Mouse (Mus musculus): ENCODE data around the gene Glipr2.

Gene Glipr2

GRCm38 (mm10) chr4:43957292-43957845, at the start of gene Glipr2:
TSS of gene Glipr2 (plus strand) at chr4:43957401.
- peak; percentile 91 for DNase-seq (ENCODE audit: low read depth, low spot score)

- no peak for DNase-seq (ENCODE audit: low read depth, low spot score)
Observed at GRCm38 (mm10) chr4:43918221-43918620, 39.0 kb upstream of the Glipr2 start.

- no peak for DNase-seq (ENCODE audit: low read depth, low spot score)
Observed at GRCm38 (mm10) chr4:43920602-43921001, 36.6 kb upstream of the Glipr2 start.

DNA sequence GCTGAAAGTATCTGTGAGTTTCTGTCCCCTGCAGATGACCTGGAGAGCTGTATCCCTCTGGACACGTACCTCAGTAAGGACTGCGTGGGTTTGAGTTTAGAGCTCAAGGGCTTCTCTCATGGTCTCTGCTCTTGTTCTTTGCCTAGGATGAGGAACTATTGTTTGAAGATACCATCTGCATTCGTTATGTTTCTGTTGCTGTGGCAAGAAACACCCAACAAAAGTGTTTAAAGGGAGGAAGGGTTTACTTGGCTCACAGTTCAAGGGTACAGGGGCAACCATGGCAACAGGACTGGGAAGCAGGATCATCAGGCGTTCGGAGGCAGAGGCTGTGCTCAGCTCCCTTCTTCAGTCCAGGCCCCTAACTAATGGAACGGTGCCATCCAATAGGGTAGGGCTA, 32.1 kb upstream of the Glipr2 start:
- no peak for DNase-seq (ENCODE audit: low read depth, low spot score)

DNA sequence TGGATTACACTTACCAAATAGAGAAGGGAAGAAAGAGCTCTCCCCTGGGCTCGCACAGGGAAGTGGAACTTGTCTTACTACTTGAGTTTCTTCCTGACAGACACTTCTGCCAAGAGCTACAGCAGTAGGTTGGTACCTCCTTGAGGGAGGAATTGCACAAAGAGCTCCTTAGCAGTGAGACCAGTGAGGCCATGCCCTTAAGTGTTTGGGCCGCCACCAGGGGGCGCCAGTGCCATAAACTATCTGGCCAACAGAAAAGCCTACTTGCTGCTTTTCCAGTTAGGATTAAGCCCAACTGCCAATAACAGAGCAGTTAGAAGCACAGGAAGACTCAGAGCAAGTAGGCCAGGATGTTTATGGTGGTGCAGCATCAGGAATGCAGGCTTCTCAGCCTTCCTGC, 31.4 kb upstream of the Glipr2 start:
- DNase-seq (ENCODE audit: low read depth, low spot score) = peak; percentile 79

DNA sequence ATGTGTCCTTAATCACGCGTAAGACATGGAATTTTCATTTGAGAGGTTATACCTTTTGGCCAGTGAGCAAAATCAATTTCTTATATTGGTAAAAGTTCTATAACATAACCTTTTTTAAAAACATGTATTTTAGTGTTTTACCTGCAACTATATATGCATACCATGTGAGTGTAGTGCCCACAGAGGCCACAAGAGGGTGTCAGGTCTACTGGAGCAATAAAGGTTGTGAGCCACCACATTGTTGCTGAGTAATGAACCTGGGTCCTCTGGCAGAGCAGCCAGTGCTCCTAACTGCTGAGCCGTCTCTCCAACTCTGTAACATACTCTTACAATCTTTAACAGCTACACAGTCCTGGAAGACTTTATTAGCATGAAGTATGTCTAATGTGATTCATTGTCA, 29.4 kb upstream of the Glipr2 start:
- no peak for DNase-seq (ENCODE audit: low read depth, low spot score)

DNA sequence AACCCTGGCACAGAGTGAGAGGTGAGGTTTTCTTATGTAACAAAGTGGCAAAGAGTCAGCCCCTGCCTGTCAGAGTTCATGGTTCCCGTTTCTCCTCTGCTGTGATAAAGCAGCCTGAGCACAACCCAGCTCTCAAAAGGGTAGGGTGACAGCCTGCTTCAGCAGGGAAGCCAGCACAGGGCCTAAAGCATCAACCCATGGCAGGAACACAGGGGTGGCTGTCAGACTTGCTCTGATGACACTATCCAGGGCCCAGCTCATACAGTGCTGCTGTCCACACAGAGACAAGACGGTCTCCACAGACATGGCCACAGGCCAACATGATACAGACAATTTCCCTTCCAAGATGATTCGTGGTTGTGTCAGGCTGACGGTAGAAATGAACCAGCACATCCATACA, 25.3 kb upstream of the Glipr2 start:
- DNase-seq (ENCODE audit: low read depth, low spot score) = no peak

- DNase-seq (ENCODE audit: low read depth, low spot score) = no peak
Observed at GRCm38 (mm10) chr4:43936186-43936585, 21.0 kb upstream of the Glipr2 start.

- DNase-seq (ENCODE audit: low read depth, low spot score) = no peak
Observed at GRCm38 (mm10) chr4:43936749-43937674, 20.2 kb upstream of the Glipr2 start.

GRCm38 (mm10) chr4:43941315-43941714, 15.9 kb upstream of the Glipr2 start:
- no peak for DNase-seq (ENCODE audit: low read depth, low spot score)

GRCm38 (mm10) chr4:43942421-43942820, 14.8 kb upstream of the Glipr2 start:
- DNase-seq (ENCODE audit: low read depth, low spot score) = no peak

DNA sequence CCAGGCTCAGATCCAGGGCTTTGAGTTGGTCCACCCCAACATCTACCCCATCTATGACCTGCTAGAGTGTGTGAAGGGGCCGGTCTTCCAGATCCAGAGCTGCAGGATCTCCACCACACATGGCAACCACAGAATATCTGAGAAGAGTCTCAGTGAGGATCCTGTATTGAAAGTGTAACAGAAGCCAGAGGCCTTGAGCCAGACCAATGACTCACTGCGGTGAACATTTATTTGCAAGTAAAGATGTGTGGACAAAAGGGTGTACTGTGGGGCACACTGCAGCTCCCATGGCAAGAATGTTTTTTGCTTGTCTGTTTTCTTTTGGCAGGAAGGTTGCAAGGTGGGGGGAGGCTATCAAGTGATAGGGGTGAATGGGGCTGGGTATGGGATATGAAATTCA, 9.6 kb upstream of the Glipr2 start:
- no peak for DNase-seq (ENCODE audit: low read depth, low spot score)

GRCm38 (mm10) chr4:43957846-43958461, 753 bp downstream of the Glipr2 start:
- DNase-seq (ENCODE audit: low read depth, low spot score) = peak; percentile 75

DNA sequence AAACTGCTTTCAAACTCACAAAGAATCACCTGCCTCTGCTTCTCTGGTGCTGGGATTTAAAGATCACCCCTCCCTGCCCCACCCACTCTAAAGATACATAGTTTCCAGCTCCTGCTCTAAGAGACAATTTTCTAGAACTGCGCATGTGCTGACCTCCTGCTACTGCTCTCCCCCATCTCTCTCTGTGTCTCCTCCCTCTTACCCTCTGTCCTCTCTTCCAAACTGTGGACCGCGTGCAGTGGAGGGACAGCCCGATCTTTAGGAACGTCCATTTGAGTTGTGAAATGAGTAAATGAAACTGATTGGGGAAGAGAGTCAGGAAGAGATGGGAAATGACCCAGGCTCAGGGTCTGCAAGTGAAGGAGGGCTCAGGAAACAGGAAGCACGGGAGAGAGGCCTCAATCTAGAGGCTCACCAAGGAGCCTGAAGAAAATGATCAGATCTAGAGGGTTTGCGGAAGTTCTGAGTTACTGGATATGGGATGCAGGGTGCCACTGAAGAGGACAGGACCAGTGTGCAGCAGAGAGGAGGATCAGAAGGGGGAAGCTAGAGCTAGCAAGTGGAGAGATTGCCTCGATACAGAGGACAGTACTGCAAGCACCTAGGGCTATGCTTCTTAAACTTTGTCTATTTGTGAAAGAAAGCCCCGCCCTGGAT, 2.5 kb downstream of the Glipr2 start:
- DNase-seq (ENCODE audit: low read depth, low spot score) = no peak

DNA sequence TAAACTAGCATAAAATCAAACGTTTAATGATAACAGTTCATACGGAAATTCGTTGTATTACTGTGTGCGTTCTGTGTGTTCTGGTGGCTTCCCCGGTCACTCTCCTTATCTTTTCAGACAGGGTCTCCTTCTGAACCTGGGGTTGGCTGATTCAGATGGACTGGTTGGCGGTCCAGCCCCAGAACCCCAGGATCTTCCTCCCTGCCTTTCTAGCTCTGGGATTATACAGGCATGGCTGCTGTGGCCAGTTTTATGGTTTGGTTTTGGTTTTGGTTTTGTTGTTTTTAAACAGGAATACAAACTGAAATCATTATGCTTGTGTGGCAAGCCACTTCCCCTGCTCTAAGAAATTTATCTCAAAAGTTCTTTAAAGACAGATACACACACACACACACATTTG, 3.0 kb downstream of the Glipr2 start:
- DNase-seq (ENCODE audit: low read depth, low spot score) = no peak

- DNase-seq (ENCODE audit: low read depth, low spot score) = no peak
Observed at GRCm38 (mm10) chr4:43964326-43964833, 7.2 kb downstream of the Glipr2 start.

DNA sequence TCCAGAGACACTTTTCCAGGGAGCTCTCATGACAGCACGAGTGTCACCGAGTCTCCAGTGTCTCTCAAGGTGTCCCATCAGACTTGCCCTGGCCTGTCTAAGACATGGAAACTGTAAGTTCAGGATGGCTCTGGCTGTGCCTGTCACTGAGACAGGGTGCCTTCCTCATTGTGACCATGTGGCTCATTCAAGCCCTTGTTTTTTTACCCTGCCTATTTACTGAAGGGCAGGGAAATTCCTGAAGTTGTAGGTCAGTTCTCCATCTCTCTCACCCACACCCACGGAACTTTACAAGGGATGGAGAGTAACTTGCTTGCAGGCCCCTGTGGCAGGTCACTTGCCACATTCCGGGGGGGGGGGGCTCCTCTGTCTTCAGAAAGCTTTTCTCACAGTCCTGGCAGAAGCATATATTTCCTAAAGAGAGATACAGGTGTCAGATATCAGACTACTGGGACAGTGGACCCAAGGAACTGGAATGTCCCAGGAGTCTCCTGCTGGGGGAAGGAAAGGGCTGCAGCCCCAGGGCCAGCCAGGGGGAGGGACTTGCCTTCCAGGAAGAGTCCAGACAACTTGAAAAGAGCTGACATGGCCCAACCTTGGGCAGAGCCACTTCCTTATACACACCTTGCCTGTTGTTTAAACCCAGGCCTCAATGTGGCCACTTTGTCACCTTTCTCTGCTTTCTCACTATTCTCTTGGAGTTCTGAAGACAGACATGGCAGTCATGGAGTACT, 7.9 kb downstream of the Glipr2 start:
- DNase-seq (ENCODE audit: low read depth, low spot score) = no peak

DNA sequence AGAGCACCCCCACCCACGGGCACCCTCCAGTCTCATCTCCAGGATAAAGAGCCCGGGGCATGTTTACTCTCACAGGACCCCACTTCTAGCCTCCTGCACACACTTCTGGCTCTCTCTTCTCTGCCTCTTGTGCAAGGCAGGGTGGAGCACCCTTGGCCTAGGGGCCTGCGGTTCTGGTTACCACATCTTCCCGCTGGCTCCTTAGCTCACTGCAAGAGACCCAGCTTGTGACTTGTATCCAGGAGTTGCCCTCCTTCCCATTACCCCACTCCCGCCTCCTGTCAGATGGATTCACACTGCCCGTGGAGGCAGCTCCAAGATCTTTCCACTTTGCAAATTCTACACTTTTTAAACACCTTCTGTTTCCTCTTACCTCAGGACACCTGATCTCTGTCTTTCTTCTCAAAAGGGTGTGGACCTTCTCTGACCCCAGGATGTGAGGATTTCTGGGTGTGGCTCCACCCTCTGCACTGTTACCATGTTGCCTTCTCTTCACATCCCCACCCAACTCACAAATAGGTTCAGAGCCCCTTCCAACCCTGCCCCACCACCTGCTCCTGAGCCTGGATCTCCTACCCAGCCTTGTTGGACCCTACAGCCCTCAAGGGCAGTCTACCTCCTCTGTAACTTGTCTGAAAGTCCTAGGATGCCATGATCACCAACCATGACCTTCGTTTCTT, 8.8 kb downstream of the Glipr2 start:
- no peak for DNase-seq (ENCODE audit: low read depth, low spot score)

DNA sequence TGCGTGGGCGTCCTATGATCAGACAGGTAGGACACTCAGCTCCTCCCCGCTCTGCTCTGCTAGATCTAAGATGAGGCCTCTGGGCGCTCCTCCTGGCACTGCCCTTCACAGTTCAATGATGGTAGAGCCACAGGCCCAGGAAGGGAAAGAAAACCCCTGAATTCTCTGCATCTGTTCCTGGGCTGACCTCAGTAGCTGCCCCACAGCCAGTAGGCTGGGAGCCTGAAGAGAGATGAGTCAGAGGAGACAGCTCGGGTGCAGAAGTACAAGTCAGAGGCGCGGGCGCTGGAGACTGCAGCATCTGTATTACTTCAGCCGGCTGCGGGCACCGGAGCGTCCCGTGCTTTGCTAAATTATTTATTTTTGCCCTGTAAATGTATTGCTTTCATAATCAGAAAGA, 11.4 kb downstream of the Glipr2 start:
- no peak for DNase-seq (ENCODE audit: low read depth, low spot score)

- DNase-seq (ENCODE audit: low read depth, low spot score) = no peak
Observed at GRCm38 (mm10) chr4:43969373-43969772, 12.2 kb downstream of the Glipr2 start.
